Mouse (Mus musculus) cerebellum, adult 2 months (tissue): ENCODE data around the gene Cryzl2. TPM values are rescaled to one million over a fixed set of nuclear protein-coding genes. Genes with fewer than 3 reads are reported as not detected.

Experiments used
- DNase-seq, 2 experiments: peaks; one replicate each; pipeline ENCODE4 v3.0.0; 2021
- H3K27ac ChIP-seq: fragments of 200-500 bp; 2 replicates; pipeline ENCODE4 v1.5.1; 2012; ENCODE audit warnings: low read length, control low read depth, inconsistent platforms; ENCODE audit not compliant: insufficient read depth
- H3K27me3 ChIP-seq: fragments of 200-500 bp; 2 replicates; pipeline ENCODE4 v1.6.1; 2012; ENCODE audit warnings: inconsistent platforms, mild to moderate bottlenecking, low read length, moderate library complexity; ENCODE audit not compliant: control insufficient read depth, insufficient read depth
- H3K4me1 ChIP-seq: fragments of 200-500 bp; 2 replicates; pipeline ENCODE4 v1.6.1; 2011; ENCODE audit warnings: low read length; ENCODE audit not compliant: control insufficient read depth, insufficient read depth
- H3K4me3 ChIP-seq: fragments of 200-500 bp; replicated peaks from 2 replicates; pipeline ENCODE3; 2011; ENCODE audit warnings: mild to moderate bottlenecking, low read depth, low read length, control low read depth; ENCODE audit not compliant: insufficient read depth
- CTCF ChIP-seq: fragments of 200-500 bp; IDR thresholded peaks from 2 replicates; pipeline ENCODE4 v1.5.1; 2011; ENCODE audit warnings: low read depth, mild to moderate bottlenecking, control low read depth, low read length, moderate library complexity, borderline replicate concordance; ENCODE audit not compliant: insufficient read depth
- POLR2A ChIP-seq: fragments of 200-500 bp; IDR thresholded peaks from 2 replicates; pipeline ENCODE4 v1.6.1; 2011; ENCODE audit warnings: low read length, control low read depth, borderline replicate concordance; ENCODE audit not compliant: insufficient read depth
- WGBS: fragments of 180-500 bp; shearing (Covaris S2); methylation state at CpG from one replicate; pipeline ENCODE4 v1.1.7; 2018; 5-methylcytosine and 5-hydroxymethylcytosine counted together
- polyA plus RNA-seq: library from polyadenylated mRNA; depleted of rRNA; stranded (reverse); fragments of >200 nt; gene quantifications from 2 replicates; pipeline ENCODE4 v1.2.3, GENCODE M21; 2012

Cryzl2 gene
- polyA plus RNA-seq, 1 experiment, result 25.5 TPM

- WGBS, result 91% methylated on average over 2 of the region's 2 CpGs
- no peaks in the 10 kb centered on the region for H3K27me3 ChIP-seq
- TF ChIP-seq POLR2A (no peak), CTCF (no peak)
- no peaks in the 10 kb centered on the region for H3K4me1 ChIP-seq
- DNase-seq, result no peak
- H3K4me3 ChIP-seq, result no peak overlapping the region
- H3K27ac ChIP-seq, result no peak overlapping the region
Observed at GRCm38 (mm10) chr1:157416628-157417027, 41.7 kb upstream of the Cryzl2 start.

- no peak for DNase-seq
- no peak overlapping the region for H3K4me3 ChIP-seq
- no peak for TF ChIP-seq POLR2A
- TF ChIP-seq CTCF, result no peak
- WGBS, result 67% methylated on average over 3 of the region's 3 CpGs
- H3K27ac ChIP-seq, result no peak overlapping the region
- no peaks in the 10 kb centered on the region for H3K27me3 ChIP-seq
- no peaks in the 10 kb centered on the region for H3K4me1 ChIP-seq
Observed at GRCm38 (mm10) chr1:157417414-157417813, 41.0 kb upstream of the Cryzl2 start.

DNA sequence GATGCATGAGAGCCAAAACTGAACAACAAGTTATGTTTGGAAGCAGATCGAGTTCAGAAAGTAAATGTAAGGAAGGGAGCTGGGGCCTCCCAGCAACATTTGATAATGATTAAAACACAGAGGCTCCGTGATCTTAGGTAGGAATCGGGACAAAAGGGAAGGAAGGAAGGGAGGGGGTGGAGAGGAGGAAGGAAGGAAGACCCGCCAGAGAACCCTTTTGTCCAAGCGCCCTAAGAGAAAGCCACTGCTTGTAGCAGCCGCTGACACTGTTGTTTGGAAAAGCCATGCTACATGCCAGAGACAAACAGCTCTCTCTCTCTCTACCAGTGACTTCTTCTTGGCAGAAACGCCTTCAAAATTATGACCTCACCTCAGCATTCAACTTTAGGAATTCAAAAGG, 40.5 kb upstream of the Cryzl2 start:
- TF ChIP-seq CTCF, result no peak
- no peak for TF ChIP-seq POLR2A
- Histone ChIP-seq H3K4me3 (no peak overlapping the region), H3K27ac (no peak overlapping the region; the same call in 1 of the 2 replicates), H3K4me1 (no peaks in the 10 kb centered on the region), H3K27me3 (no peaks in the 10 kb centered on the region)
- no peak for DNase-seq
- 47% methylated on average over 7 of the region's 7 CpGs for WGBS

DNA sequence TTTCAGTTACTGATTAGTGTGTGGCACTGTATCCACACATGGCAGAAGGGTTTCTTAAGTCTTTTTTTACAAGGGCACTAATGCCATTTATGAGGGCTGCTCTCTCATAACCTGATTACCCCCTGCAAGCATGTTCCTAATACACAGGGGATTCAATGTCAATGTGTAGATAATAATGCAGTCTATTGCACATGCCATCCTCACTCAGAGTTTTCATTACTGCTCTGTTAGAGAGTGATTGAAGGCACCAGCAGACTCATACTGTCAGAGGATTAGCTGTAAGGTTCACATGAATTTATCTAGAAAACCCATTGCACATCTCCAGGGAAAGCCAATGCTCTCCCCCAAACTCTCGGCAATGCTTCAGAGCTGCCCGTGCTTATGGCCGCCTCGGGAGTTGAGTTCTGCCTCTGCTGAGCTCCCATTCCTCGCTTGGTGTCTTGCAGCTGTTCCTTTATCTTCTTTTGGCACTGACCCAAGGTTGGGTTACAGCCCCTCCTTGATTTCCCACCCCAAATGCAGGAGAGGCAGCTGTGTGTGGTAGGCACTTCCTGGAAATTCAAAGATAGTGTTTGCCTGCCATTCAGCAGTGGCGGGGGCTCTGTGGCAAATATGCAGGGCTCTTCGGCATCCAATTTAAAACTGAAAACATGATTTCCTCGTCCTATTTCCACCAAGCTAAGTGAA, 32.5 kb upstream of the Cryzl2 start:
- 25% methylated on average over 8 of the region's 8 CpGs for WGBS
- H3K27ac ChIP-seq, result no peak overlapping the region
- no peak overlapping the region for H3K4me3 ChIP-seq
- TF ChIP-seq CTCF (no peak), POLR2A (no peak)
- no peaks in the 10 kb centered on the region for H3K27me3 ChIP-seq
- DNase-seq, result no peak
- H3K4me1 ChIP-seq, result no peaks in the 10 kb centered on the region

- Histone ChIP-seq H3K4me1 (no peaks in the 10 kb centered on the region), H3K27me3 (no peaks in the 10 kb centered on the region), H3K4me3 (no peak overlapping the region), H3K27ac (no peak overlapping the region)
- TF ChIP-seq CTCF, result no peak
- TF ChIP-seq POLR2A, result no peak
- no peak for DNase-seq
- WGBS, result 68% methylated on average over 1 of the region's 1 CpGs
Observed at GRCm38 (mm10) chr1:157426933-157427332, 31.4 kb upstream of the Cryzl2 start.

DNA sequence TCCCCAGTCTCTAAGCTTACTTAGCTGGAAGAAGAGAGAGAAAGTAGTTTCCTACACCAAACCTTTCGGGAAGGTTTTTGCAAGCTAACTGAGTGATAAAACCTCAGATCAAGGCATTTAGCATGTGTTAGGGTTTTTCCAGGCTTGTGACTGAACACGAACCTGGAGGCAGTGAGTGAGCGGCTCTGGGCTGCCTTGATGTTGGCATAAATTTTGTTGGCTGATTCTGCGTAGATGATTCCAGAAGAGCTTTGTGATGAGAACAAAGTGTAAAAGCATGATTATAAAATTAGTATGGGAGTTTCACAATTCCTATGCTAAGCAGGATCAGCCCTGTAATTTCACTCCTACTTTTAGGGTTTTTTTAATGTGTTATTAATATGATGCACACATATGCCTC, 30.8 kb upstream of the Cryzl2 start:
- Histone ChIP-seq H3K27ac (no peak overlapping the region), H3K4me3 (no peak overlapping the region), H3K27me3 (no peaks in the 10 kb centered on the region), H3K4me1 (no peaks in the 10 kb centered on the region)
- WGBS, result 97% methylated on average over 4 of the region's 4 CpGs
- TF ChIP-seq CTCF (no peak), POLR2A (no peak)
- DNase-seq, result no peak

DNA sequence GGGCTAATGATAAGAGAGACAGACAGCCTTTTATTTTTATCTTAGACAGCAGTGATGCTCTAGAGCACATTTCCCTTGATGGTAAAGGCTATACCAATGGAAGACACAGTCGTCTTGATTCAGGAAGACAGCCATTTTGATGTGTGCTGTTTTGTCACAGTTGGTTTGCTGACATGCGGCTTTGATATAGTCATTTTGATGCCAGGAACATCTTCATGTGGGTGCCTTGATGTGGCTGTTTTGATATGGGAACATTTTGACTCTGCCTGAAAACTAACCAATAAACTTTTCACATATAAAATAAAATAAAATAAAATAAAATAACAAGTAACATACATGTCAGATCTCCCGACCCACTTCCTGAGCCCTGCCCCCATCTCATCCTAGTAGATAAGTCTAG, 30.0 kb upstream of the Cryzl2 start:
- TF ChIP-seq POLR2A (no peak), CTCF (no peak)
- DNase-seq, result no peak
- Histone ChIP-seq H3K4me3 (no peak overlapping the region), H3K4me1 (0 out of 2 replicates have a peak, but pooled peaks cover under 1% of the 10 kb centered on the region), H3K27me3 (no peaks in the 10 kb centered on the region), H3K27ac (no peak overlapping the region)
- WGBS, result 89% methylated on average over 3 of the region's 3 CpGs

DNA sequence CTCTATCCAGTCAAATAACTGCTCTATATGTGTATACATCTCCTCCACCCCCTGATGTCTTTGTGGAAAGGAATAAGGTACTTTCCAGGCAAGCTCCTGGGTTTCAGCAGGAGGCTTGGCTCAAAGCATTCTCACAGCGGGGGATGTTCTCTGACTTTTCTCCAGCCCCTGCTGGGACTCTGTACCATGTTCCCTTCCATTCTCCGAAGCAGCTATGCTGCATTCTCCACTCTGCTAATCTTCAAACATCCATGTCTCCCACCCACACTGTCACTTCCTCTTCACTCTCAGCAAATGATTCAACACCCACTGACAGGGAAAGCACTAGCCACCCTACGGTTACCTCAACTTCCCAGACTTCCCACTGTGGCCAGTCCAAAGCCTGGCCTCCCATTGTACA, 25.1 kb upstream of the Cryzl2 start:
- H3K27me3 ChIP-seq, result no peaks in the 10 kb centered on the region
- peak; percentile 29 to 36 for DNase-seq
- no peak for TF ChIP-seq CTCF
- TF ChIP-seq POLR2A, result no peak
- WGBS, result 17% methylated on average over 3 of the region's 3 CpGs
- no peak overlapping the region for H3K27ac ChIP-seq
- H3K4me3 ChIP-seq, result no peak overlapping the region
- H3K4me1 ChIP-seq, result peaks cover 3% of the 10 kb centered on the region; the same call in 1 of the 2 replicates
